Mouse (Mus musculus) liver, postnatal 0 days (tissue): ENCODE results near the gene Slc2a8.

Experiments
- CTCF ChIP-seq: sonication (generic); IDR thresholded peaks from 2 replicates; pipeline ENCODE4 v1.5.1; 2016; ENCODE audit warnings: antibody characterized with exemption, low read depth
- EP300 ChIP-seq: IDR thresholded peaks from 2 replicates; pipeline ENCODE4 v1.6.1; 2016; ENCODE audit warnings: antibody characterized with exemption, low read depth, mild to moderate bottlenecking

GRCm38 (mm10) chr2:32968024-32968614 is 13.8 kb downstream of the Slc2a8 start:
- TF ChIP-seq EP300 (no peak), CTCF (no peak)
